Mouse (Mus musculus) myocyte (in vitro differentiated cells): ENCODE results near the gene Taf1b. TPM values are rescaled to one million over a fixed set of nuclear protein-coding genes. Genes with fewer than 3 reads are reported as not detected.

Source experiments
- H3K27me3 ChIP-seq: one replicate; pipeline ENCODE4 v1.6.1; 2011; ENCODE audit not compliant: control insufficient read depth, insufficient read depth, insufficient read length
- H3K36me3 ChIP-seq: one replicate; pipeline ENCODE4 v1.6.1; 2011; ENCODE audit not compliant: control insufficient read depth, insufficient read depth
- H3K4me2 ChIP-seq: one replicate; pipeline ENCODE4 v1.6.1; 2011; ENCODE audit warnings: low read depth, control low read depth
- H3K4me3 ChIP-seq: one replicate; pipeline ENCODE4 v1.5.1; 2011; ENCODE audit warnings: mild to moderate bottlenecking, control low read depth, moderate library complexity
- H3K79me2 ChIP-seq: one replicate; pipeline ENCODE4 v1.6.1; 2011; ENCODE audit not compliant: control insufficient read depth, insufficient read depth
- H3ac ChIP-seq: one replicate; pipeline ENCODE4 v1.6.1; 2011; ENCODE audit not compliant: control insufficient read depth, insufficient read length
- CEBPB ChIP-seq: IDR thresholded peaks from 2 replicates; pipeline ENCODE4 v1.6.1; 2011; ENCODE audit warnings: mild to moderate bottlenecking, moderate library complexity; ENCODE audit not compliant: poor library complexity, insufficient read depth, severe bottlenecking
- E2F4 ChIP-seq: IDR thresholded peaks from one replicate; pipeline ENCODE4 v1.6.1; 2011; ENCODE audit warnings: mild to moderate bottlenecking, control low read depth, moderate library complexity; ENCODE audit not compliant: insufficient read depth
- MAX ChIP-seq: IDR thresholded peaks from one replicate; pipeline ENCODE4 v1.6.1; 2011; ENCODE audit warnings: low read depth, mild to moderate bottlenecking, control low read depth
- MYOD1 ChIP-seq, 3 experiments: IDR thresholded peaks; one replicate each; pipeline ENCODE4 v1.6.1; 2011; ENCODE audit warnings: control low read depth in 2 of 3, low read depth in 2 of 3, mild to moderate bottlenecking in 2 of 3, moderate library complexity in 1 of 3; ENCODE audit not compliant: insufficient read length in 2 of 3, control insufficient read depth in 1 of 3
- MYOG ChIP-seq, 3 experiments: IDR thresholded peaks; one replicate each; pipeline ENCODE4 v1.6.1; 2011; ENCODE audit warnings: control low read depth in 2 of 3, low read depth in 2 of 3, mild to moderate bottlenecking in 2 of 3; ENCODE audit not compliant: insufficient read length in 2 of 3, control insufficient read depth in 1 of 3, insufficient read depth in 1 of 3
- POLR2A ChIP-seq: IDR thresholded peaks from one replicate; pipeline ENCODE4 v1.6.1; 2011; ENCODE audit warnings: low read depth, mild to moderate bottlenecking, control low read depth, moderate library complexity; ENCODE audit not compliant: insufficient read length
- POLR2AphosphoS2 ChIP-seq: IDR thresholded peaks from one replicate; pipeline ENCODE4 v1.6.1; 2011; ENCODE audit warnings: low read depth, control low read depth; ENCODE audit not compliant: insufficient read length
- REST ChIP-seq: IDR thresholded peaks from one replicate; pipeline ENCODE4 v1.6.1; 2011; ENCODE audit warnings: mild to moderate bottlenecking, control low read depth, moderate library complexity; ENCODE audit not compliant: insufficient read depth, insufficient read length
- SRF ChIP-seq: IDR thresholded peaks from one replicate; pipeline ENCODE4 v1.6.1; 2011; ENCODE audit warnings: low read depth; ENCODE audit not compliant: control insufficient read depth, insufficient read length
- TCF12 ChIP-seq: IDR thresholded peaks from one replicate; pipeline ENCODE4 v1.6.1; 2011; ENCODE audit warnings: mild to moderate bottlenecking, control low read depth; ENCODE audit not compliant: poor library complexity, insufficient read depth, severe bottlenecking
- TCF3 ChIP-seq: IDR thresholded peaks from one replicate; pipeline ENCODE4 v1.6.1; 2011; ENCODE audit warnings: low read depth, control low read depth; ENCODE audit not compliant: insufficient read length
- USF1 ChIP-seq: IDR thresholded peaks from one replicate; pipeline ENCODE4 v1.6.1; 2011; ENCODE audit warnings: low read depth, mild to moderate bottlenecking, control low read depth, moderate library complexity
- polyA plus RNA-seq: library from polyadenylated mRNA; unstranded; fragments of >200 nt; fragmentation: generic; extraction: Trizol; gene quantifications from one replicate; pipeline ENCODE4 v1.2.1, GENCODE M21; 2012; ENCODE audit warnings: missing spikeins

Gene Taf1b
- polyA plus RNA-seq, 1 experiment = 15.1 TPM

- Histone ChIP-seq H3K4me2 (no peak overlapping the region), H3K27me3 (no peaks in the 10 kb centered on the region), H3K79me2 (no peaks in the 10 kb centered on the region), H3ac (no peak overlapping the region), H3K4me3 (no peak overlapping the region), H3K36me3 (no peaks in the 10 kb centered on the region)
- TF ChIP-seq MYOD1 (IDR thresholded peaks at IDR 0.05; ENCODE audit: control insufficient read depth in 1 of 3, insufficient read length in 2 of 3, low read depth in 2 of 3) = no peak
- no peak for TF ChIP-seq REST
- no peak for TF ChIP-seq SRF
- no peak for TF ChIP-seq POLR2AphosphoS2
Observed at GRCm38 (mm10) chr12:24592055-24592454, 93.9 kb downstream of the Taf1b start.

GRCm38 (mm10) chr12:24592956-24593672 lies 95.0 kb downstream of the Taf1b start:
- peak overlapping the region; percentile 15 for H3K4me3 ChIP-seq
- TF ChIP-seq MYOD1 (IDR thresholded peaks at IDR 0.05; ENCODE audit: control insufficient read depth in 1 of 3, insufficient read length in 2 of 3, low read depth in 2 of 3) (peak in 1 of 3 experiments; percentile 38), MYOG (IDR thresholded peaks at IDR 0.05; ENCODE audit: control insufficient read depth in 1 of 3, insufficient read depth in 1 of 3, insufficient read length in 2 of 3, low read depth in 2 of 3) (peak in 1 of 3 experiments; percentile 6), TCF12 (no peak)

GRCm38 (mm10) chr12:24597376-24597775 lies 99.2 kb downstream of the Taf1b start:
- H3K36me3 ChIP-seq = no peaks in the 10 kb centered on the region
- TF ChIP-seq MYOG (IDR thresholded peaks at IDR 0.05; ENCODE audit: control insufficient read depth in 1 of 3, insufficient read depth in 1 of 3, insufficient read length in 2 of 3, low read depth in 2 of 3) = no peak
- no peak overlapping the region for H3ac ChIP-seq
- no peaks in the 10 kb centered on the region for H3K27me3 ChIP-seq
- H3K4me2 ChIP-seq = no peak overlapping the region
- H3K4me3 ChIP-seq = no peak overlapping the region
- no peaks in the 10 kb centered on the region for H3K79me2 ChIP-seq

More at GRCm38 (mm10) chr12:24592956-24593672, 95.0 kb downstream of the Taf1b start:
- Histone ChIP-seq H3K27me3 (no peaks in the 10 kb centered on the region), H3K4me2 (peak overlapping the region; percentile 90), H3ac (no peak overlapping the region), H3K36me3 (no peaks in the 10 kb centered on the region), H3K79me2 (no peaks in the 10 kb centered on the region)

GRCm38 (mm10) chr12:24599366-24599895 lies 101.3 kb downstream of the Taf1b start:
- no peak overlapping the region for H3ac ChIP-seq
- H3K4me3 ChIP-seq = no peak overlapping the region
- no peaks in the 10 kb centered on the region for H3K79me2 ChIP-seq
- TF ChIP-seq E2F4 (no peak), USF1 (no peak), SRF (no peak), REST (no peak), MYOD1 (IDR thresholded peaks at IDR 0.05; ENCODE audit: control insufficient read depth in 1 of 3, insufficient read length in 2 of 3, low read depth in 2 of 3) (no peak), CEBPB (no peak), MYOG (IDR thresholded peaks at IDR 0.05; ENCODE audit: control insufficient read depth in 1 of 3, insufficient read depth in 1 of 3, insufficient read length in 2 of 3, low read depth in 2 of 3) (no peak), TCF12 (no peak), POLR2AphosphoS2 (no peak), TCF3 (no peak), POLR2A (no peak), MAX (no peak)
- H3K27me3 ChIP-seq = no peaks in the 10 kb centered on the region
- no peak overlapping the region for H3K4me2 ChIP-seq
- no peaks in the 10 kb centered on the region for H3K36me3 ChIP-seq

- Histone ChIP-seq H3K79me2 (no peaks in the 10 kb centered on the region), H3K27me3 (no peaks in the 10 kb centered on the region), H3K36me3 (no peaks in the 10 kb centered on the region), H3K4me2 (no peak overlapping the region), H3K4me3 (no peak overlapping the region), H3ac (no peak overlapping the region)
- no peak for TF ChIP-seq SRF
- no peak for TF ChIP-seq E2F4
- TF ChIP-seq MYOD1 (IDR thresholded peaks at IDR 0.05; ENCODE audit: control insufficient read depth in 1 of 3, insufficient read length in 2 of 3, low read depth in 2 of 3) = no peak
- no peak for TF ChIP-seq CEBPB
- no peak for TF ChIP-seq TCF3
- no peak for TF ChIP-seq MAX
- TF ChIP-seq TCF12 = no peak
- no peak for TF ChIP-seq POLR2A
- no peak for TF ChIP-seq REST
- no peak for TF ChIP-seq USF1
- TF ChIP-seq POLR2AphosphoS2 = no peak
- no peak for TF ChIP-seq MYOG (IDR thresholded peaks at IDR 0.05; ENCODE audit: control insufficient read depth in 1 of 3, insufficient read depth in 1 of 3, insufficient read length in 2 of 3, low read depth in 2 of 3)
Observed at GRCm38 (mm10) chr12:24600074-24600473, 101.9 kb downstream of the Taf1b start.
